Mouse (Mus musculus): Measurements from ENCODE around the gene Klhl5.

DNA sequence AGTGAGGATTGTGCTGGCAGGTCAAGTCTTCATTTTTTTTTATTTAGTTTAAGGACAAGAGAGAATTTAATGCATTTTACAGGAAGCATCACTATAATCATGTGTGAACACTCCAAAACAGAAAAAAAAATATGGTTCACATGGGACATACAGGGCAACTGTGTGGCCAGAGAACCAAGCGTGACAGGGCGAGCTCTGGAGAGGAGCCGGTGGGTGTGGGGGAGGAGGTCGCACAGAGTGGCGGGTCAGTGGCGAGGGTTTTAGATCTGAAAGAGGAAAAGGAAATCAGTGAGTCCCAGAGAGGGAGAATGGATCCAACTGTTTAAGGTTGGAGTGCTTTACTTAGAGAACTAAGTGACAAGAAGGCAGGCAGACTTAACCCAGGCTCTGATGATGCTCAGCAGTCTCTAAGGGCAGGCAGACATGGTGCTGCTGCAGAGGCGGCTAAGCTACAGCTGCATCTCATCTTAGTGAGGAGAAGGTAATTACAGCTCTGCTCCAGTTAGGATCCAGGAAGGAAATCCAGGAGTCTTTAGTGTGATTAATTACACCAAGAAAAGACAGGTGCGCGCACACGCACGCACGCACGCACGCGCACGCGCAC lies 56.3 kb downstream of the Klhl5 start:
- no peak for TF ChIP-seq EP300 (IDR thresholded peaks at IDR 0.05; ENCODE audit: insufficient read depth, low read depth, low read length)
- TF ChIP-seq POLR2A (IDR thresholded peaks at IDR 0.05; ENCODE audit: insufficient read depth, low read depth, low read length) = no peak
